Comparison of ENCODE assay signal across 25 mouse cellular contexts in genomic region chr6:66906244-66906643, GRCm38 (mm10).
"Had no signal": no experiment of that assay in that cellular context is flagged by ENCODE, and none has a peak within 500 bp of the region (broad histone marks: within the 10 kb centered on the region; RNA-seq: fewer than 3 reads in every experiment).

No protein-coding gene starts in this region.

- H3K9ac ChIP-seq: heart, embryonic 13.5 days; heart, embryonic 15.5 days; hindbrain, embryonic 13.5 days; hindbrain, embryonic 15.5 days; kidney, embryonic 15.5 days; limb, embryonic 12.5 days; liver, embryonic 12.5 days; liver, embryonic 15.5 days had no signal

- H3K4me2 ChIP-seq: heart, embryonic 11.5 days; heart, embryonic 13.5 days; heart, embryonic 15.5 days; hindbrain, embryonic 13.5 days; hindbrain, embryonic 15.5 days; kidney, embryonic 15.5 days; limb, embryonic 12.5 days; liver, embryonic 12.5 days; liver, embryonic 15.5 days had no signal

- H3K27me3 ChIP-seq: heart, embryonic 13.5 days; heart, embryonic 15.5 days; hindbrain, embryonic 13.5 days; hindbrain, embryonic 15.5 days; kidney, embryonic 15.5 days; limb, embryonic 12.5 days; liver, embryonic 12.5 days; liver, embryonic 15.5 days had no signal

- H3K4me1 ChIP-seq: hindbrain, embryonic 13.5 days; hindbrain, embryonic 15.5 days had no signal

- H3K9me3 ChIP-seq: heart, embryonic 13.5 days; heart, embryonic 15.5 days; hindbrain, embryonic 13.5 days; hindbrain, embryonic 15.5 days; kidney, embryonic 15.5 days; limb, embryonic 10.5 days; limb, embryonic 12.5 days; liver, embryonic 12.5 days; liver, embryonic 15.5 days had no signal

- H3K4me3 ChIP-seq: heart, embryonic 13.5 days; heart, embryonic 15.5 days; hindbrain, embryonic 13.5 days; hindbrain, embryonic 15.5 days; kidney, embryonic 15.5 days; layer of hippocampus, adult 2 months; left cerebral cortex, adult 2 months; limb, embryonic 10.5 days; limb, embryonic 12.5 days; liver, embryonic 12.5 days; liver, embryonic 15.5 days had no signal

- H3K36me3 ChIP-seq: heart, embryonic 13.5 days; heart, embryonic 15.5 days; hindbrain, embryonic 13.5 days; hindbrain, embryonic 15.5 days; kidney, embryonic 15.5 days; limb, embryonic 10.5 days; limb, embryonic 12.5 days; liver, embryonic 12.5 days; liver, embryonic 15.5 days had no signal

- ATAC-seq: hindbrain, postnatal 0 days; liver, embryonic 12.5 days had no signal

- DNase-seq: gastrocnemius, postnatal 14 days; gastrocnemius, postnatal 36 days; heart, adult 18-20 months; heart, postnatal 14 days; heart, postnatal 36 days; kidney, adult 11 months; kidney, adult 2 months; kidney, adult 9 months; kidney, postnatal 14 days; kidney, postnatal 36 days; liver had no signal

- H3K27ac ChIP-seq: heart, embryonic 13.5 days; heart, embryonic 15.5 days; hindbrain, embryonic 13.5 days; hindbrain, embryonic 15.5 days; hindbrain, postnatal 0 days; kidney, embryonic 15.5 days; kidney, postnatal 0 days; layer of hippocampus, adult 2 months; left cerebral cortex, adult 2 months; limb, embryonic 10.5 days; limb, embryonic 12.5 days; liver, embryonic 12.5 days; liver, embryonic 15.5 days had no signal
